Mouse (Mus musculus): ENCODE measurements around the gene Vmn1r215. TPM values are rescaled to one million over a fixed set of nuclear protein-coding genes. Genes with fewer than 3 reads are reported as not detected.

Gene Vmn1r215
- polyA plus RNA-seq, 1 experiment from 2014 or later, result not detected

Other genes with a start within 250 kb of the Vmn1r215 start
- gene Vmn1r210, start 236.7 kb upstream of the Vmn1r215 start, polyA plus RNA-seq (2015; fragmentation: Nextera tagmentation; extraction: Ambion mirVana), result not detected in 2 replicates
- not detected in 2 replicates for gene Vmn1r211, start 210.5 kb upstream of the Vmn1r215 start, polyA plus RNA-seq (2015; fragmentation: Nextera tagmentation; extraction: Ambion mirVana)
- gene Vmn1r212, start 183.8 kb upstream of the Vmn1r215 start, polyA plus RNA-seq (2015; fragmentation: Nextera tagmentation; extraction: Ambion mirVana), result not detected in 2 replicates
- gene Vmn1r213, start 60.4 kb upstream of the Vmn1r215 start, polyA plus RNA-seq (2015; fragmentation: Nextera tagmentation; extraction: Ambion mirVana), result not detected in 2 replicates
- not detected in 2 replicates for gene Vmn1r214, start 37.6 kb upstream of the Vmn1r215 start, polyA plus RNA-seq (2015; fragmentation: Nextera tagmentation; extraction: Ambion mirVana)
- not detected in 2 replicates for gene Vmn1r217, start 50.2 kb downstream of the Vmn1r215 start, polyA plus RNA-seq (2015; fragmentation: Nextera tagmentation; extraction: Ambion mirVana)
- gene Vmn1r218, start 65.1 kb downstream of the Vmn1r215 start, polyA plus RNA-seq (2015; fragmentation: Nextera tagmentation; extraction: Ambion mirVana), result not detected in 2 replicates
- 0.01 TPM in 1 of 2 replicates, not detected in the other for gene Vmn1r219, start 91.3 kb downstream of the Vmn1r215 start, polyA plus RNA-seq (2015; fragmentation: Nextera tagmentation; extraction: Ambion mirVana)
- not detected in 2 replicates for gene Vmn1r220, start 120.0 kb downstream of the Vmn1r215 start, polyA plus RNA-seq (2015; fragmentation: Nextera tagmentation; extraction: Ambion mirVana)
- not detected in 2 replicates for gene Vmn1r221, start 146.1 kb downstream of the Vmn1r215 start, polyA plus RNA-seq (2015; fragmentation: Nextera tagmentation; extraction: Ambion mirVana)
- not detected in 2 replicates for gene Vmn1r222, start 167.9 kb downstream of the Vmn1r215 start, polyA plus RNA-seq (2015; fragmentation: Nextera tagmentation; extraction: Ambion mirVana)
- not detected in 2 replicates for gene Vmn1r223, start 179.1 kb downstream of the Vmn1r215 start, polyA plus RNA-seq (2015; fragmentation: Nextera tagmentation; extraction: Ambion mirVana)